Mouse (Mus musculus) adrenal gland, adult (tissue): ENCODE measurements at regions not wholly inside any gene's neighbourhood (a gene's known extent, or its start where the extent isn't known, plus 50 kb on each side); places are given as distances from the start of the nearest gene placed in this dataset.

Experiments
- DNase-seq, 2 experiments: peaks; one replicate each; pipeline ENCODE4 v3.0.0; 2022 to 2023; ENCODE audit warnings: low spot score in 1 of 2; ENCODE audit not compliant: inconsistent age in 2 of 2

DNA sequence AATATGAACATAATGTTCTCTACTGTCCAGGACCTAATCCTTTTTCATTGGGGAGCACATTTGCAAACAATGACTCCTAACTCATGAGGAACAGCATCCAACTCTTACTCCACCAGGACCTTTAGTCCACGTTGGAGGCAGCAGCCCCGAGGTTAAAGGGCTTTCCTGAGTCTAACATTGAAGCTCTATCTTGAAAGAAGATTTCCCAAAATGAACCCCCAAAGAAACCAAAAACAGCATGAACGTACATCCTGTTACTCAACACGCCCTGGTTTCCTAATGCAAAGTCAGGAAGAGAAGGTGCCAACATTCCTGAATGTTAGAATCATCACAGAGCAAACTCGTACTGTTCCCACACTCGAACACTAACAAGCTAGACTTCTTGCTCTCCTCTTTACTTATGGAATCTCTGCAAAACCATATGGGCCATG, 685.5 kb upstream of the A1bg start:
- DNase-seq: peak; percentile 6 to 50

DNA sequence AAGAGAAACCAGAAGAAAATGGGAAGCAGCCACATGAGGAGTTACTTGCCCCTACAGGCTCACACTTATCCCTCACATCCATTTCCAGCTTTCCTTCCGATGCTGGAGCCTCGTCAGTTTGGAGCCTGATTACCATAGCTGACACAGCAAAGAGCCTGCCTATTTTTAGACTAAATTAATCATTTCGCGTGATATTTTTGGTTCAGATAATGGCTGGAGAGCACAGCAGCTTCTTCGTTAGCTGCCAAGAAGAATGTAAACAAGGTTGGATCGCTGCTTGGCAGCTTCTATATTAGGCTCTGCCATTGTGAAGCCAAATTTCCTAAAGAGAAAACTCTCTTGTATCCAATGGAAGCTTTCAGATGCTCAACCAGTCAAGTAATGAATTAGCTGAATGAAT, 676.9 kb upstream of the A1bg start:
- DNase-seq: no peak

DNA sequence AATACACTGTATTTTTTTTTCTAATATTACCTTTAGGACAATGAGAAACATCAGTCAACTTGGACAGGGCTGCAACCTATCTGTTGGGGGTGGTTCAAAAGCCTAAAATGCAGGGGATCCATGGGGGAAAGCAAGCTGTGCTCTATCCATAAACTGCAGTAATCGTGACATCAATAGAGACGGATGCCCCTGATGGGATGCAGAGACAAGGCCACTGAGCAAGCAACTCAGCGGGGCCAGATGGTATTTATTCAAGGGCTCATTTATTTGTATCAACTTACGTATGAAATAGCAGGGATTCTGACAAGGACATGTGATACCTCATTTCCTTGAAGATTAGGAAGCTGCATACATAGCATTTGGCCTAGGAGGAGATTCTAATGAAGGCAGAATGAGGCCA, 673.5 kb upstream of the A1bg start:
- DNase-seq: no peak

DNA sequence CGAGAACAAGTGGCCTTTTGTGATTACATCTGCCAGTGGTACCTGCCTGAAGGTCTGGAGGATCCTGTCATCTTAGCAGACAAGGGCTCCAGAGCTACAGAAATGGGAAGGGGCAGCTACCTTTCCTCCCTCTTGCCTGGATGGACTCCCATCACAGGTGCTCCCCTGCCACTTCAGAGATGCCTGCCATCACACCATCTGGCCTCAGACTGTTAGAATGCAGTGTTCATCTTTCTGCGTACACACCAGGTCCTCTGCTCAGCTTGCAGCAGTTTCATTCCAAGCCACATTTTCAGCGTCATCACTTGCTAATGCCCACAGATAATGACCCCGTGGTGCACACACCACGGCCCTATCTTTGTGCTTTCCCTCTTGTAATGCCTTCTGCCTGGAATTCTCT, 666.1 kb upstream of the A1bg start:
- no peak for DNase-seq

DNA sequence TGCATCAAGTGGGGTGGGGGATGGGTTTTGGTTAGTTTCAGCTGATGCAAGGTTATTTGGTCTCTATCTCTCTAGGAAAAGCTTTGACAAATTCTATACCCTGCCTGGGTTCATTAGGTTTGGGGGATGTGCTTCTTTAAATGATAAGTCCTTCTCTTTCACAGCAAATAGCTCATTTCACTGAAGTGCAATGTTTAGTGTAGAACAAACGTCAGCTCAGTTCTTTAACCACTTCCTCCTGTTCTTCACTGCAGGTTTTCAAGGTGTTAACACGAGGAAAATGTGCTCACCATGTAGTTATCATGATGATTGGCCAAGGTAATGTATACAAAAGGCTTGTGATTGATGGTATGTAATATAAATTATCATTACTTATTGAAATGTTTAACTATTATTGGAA, 659.5 kb upstream of the A1bg start:
- no peak for DNase-seq

DNA sequence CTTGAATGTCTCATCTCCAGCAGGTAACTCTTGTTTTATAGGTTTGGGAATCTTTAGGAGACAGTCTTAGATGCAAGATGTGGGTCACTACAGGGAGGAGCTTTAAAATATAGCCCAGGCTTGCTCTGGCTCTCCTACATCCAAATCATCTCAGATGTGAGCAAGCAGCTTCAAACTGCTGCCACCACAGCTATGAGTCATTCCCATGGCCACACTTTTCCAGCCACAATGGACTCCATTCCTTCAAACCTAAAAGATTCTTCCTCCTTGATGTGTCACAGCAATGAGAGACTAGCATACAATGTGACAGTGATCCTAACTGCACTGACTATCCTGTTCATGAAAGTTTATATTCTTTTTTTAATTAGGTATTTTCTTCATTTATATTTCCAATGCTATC, 640.5 kb upstream of the A1bg start:
- no peak for DNase-seq

DNA sequence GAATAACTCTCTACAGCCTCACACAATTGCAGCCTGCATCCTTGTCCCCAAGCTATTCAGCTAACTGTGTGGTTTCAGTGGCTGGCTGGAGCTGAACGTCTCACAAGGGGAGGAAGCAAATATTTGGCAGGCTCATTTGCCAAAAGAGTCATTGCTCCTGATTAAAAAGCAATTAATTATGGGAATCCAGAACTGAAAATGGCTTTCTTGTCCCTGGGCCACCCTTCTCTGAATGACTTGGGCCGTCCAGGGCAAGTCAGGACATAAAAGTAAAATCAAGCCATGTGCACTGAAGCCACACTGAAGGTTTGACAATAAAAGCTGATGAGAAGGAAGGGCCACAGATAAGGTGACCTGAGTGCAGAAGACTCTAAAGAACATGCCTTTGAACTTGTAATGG, 639.4 kb upstream of the A1bg start:
- DNase-seq: peak in 1 of 2 experiments; percentile 24

DNA sequence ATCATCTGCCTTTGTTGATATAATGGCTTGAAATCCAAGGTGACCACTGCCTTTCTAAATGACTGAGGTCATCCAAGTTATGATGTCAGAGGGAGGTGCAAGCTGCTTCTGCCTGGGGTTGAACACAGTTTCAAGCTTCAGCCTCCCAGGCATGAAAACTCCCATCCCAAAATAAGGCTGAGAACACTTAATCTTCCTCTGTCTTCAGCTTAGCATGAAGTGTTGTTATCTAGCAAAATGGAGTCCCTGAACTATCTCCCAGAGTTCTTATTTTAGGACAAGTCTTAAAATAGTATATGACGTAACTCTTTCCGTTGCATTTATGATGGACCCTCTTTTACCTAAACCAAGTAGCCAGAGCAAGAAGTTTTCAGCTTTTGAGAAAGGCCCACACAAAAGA, 631.1 kb upstream of the A1bg start:
- DNase-seq: no peak

DNA sequence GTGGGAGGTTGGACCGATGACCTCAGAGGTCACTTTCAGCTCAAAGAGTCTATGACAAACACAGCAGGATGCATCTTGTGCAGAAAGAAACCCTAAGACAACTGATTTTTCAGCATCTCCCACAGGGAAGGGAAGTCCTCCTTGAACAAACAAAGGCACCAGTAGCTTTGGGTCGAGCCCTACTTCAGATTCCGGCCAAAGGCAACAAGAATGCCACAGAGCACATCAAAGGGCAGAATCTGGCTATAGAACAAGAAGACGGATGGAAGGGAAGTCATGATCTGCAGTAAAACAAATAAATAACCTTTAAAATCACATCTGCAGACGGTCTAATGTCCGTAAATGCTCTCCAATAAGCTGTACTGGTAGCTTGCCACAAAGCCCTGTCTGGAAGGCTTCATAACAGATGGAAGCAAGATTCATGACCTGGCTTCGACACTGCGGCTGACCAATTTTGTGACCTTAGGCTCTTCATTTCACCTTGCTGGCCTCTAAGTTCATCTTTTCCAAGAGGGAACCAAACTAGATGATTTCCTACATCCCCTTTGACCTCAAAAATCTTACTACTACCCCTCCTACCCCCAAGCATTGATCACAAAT, 630.4 kb upstream of the A1bg start:
- peak; percentile 8 to 56 for DNase-seq

DNA sequence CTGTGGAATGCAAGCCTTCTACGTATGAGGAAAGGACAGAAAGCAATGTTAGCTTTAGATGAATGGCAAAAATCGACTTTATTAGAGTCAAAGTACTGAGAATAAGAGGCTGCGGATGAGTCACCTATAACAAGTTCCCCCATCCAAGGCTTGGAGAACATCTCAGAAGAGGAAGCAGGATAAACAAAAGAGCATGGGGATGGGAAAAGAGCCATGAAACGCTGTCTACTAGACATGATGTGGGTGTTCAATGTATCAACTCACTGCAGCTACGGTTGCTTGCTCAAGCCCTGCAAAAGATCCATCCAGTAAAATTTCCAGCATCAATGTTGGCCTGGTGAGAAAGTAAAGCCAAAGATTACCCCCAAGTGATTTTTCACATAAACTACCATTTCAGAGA, 628.4 kb upstream of the A1bg start:
- no peak for DNase-seq

DNA sequence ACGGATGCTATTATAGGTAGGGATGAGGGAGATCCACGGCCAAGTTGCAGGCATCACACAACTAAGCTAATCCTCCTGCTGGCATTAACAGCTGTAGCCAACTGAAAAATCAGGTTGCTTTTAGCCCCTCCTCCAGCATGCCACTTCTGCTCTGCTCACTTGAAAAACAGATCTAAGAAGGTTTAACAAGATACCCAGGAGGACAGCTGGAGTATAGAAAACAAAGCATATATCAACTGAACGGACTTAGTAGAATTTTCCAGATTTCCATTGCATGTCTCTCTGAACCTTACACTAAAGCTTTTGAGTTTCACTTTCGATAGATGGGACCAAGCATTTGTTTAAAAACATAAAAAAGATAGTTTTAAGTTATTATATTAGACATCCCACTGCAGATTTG, 625.6 kb upstream of the A1bg start:
- DNase-seq: no peak

DNA sequence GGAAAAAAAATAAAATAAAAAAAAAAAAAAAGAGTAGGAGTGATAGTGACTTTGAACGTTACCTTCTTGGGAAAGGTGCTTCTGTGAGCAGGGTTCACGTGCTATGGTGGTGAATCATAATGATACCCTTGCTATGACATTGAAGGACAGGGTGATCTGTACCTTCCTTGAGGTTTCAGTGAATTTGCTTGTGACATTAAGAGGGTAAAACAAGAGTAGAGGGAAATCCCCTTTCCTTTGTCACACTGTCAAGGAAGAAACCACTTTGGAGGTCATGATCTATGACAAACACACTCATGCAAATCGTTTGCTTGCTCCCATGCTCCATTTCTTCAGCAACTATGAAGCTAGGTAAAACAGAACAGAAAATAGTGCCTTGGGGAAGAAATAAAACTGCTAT, 623.8 kb upstream of the A1bg start:
- DNase-seq: no peak

DNA sequence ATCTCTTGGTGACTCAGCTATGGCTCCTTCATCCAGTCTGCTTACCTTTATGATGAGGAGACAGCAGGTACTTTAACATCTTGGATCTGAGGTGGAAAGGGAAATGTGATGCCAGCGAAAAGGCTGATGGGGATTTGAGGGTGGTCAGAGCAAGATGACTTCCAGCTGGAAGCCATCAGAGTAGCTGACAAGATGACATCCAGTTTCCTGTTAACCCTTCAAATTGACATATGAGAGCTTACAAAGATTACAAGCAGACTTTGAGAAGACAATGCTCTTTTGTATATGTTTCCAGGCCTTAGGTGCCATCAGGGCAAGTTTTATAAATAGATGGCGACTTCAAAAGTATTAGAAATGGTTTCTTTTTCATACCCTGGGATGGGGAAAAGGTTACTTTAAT, 621.3 kb upstream of the A1bg start:
- no peak for DNase-seq

DNA sequence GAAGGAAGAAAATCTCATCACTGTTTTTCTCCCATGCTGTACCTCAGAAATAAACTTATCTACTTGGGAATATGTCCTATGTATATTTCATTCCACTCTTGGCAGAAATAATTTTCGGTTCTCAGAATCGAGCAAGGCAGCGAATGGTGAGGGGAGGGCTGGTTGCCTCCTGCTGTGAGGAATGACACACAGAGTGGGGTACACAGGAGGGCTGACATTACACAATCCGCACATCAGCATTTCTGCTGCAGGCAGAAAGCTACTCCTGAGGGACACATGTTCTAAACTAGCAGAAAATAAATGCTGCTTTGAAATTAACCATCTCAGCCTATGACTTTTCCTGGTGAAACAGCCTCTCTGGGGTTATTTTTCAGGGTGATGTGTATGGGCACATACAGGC, 618.8 kb upstream of the A1bg start:
- no peak for DNase-seq

DNA sequence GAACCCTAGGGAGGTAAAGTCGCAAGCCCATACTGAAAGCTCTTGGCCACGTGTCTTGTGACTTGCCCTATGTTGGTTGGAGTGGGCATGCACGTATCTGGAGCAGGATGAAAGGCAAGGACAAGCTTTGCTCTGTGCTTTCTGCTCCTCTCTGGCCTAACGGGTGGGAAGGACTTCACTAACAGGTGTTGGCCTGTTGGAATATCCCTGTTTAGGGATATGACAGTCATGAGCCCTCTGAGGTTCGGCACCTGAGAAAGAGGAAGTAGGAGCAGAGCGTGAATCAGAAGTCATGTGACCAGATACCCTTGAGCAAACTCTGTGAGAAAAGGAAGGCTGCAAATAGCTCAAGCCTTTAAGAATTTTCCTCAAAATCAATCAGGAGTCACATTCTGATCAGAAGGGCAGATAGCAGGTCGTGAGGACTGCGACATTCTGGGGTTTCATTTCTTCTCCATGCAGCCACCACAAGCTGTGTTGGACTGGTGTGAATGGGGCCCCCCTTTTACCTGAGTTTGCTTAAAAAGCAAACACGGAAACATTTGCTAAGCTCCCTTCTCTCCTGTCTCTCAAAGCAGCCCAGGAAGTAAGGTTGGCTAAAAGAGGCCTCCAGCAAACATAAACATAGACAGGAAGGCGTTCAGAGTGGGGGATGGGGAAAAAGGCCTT, 618.1 kb upstream of the A1bg start:
- no peak for DNase-seq

DNA sequence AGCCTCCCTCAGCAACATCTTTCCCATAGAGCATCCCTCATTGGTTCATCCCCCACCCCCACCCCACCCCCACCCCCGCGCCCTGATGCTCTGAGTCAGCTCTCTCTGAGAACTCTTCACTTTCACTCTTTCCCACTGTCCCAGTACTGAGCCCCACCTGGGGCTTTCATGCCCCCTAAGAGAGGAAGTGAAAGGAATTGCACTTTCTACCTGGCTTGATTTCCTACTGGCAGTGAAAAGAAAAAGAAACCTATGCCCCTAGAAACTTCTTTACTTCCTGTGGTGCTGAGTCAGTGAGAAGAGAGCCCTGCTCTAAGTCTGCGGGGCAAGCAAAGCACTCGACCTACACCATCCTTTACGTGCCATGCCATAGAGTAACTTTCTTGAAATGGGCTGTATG, 616.1 kb upstream of the A1bg start:
- DNase-seq: no peak

DNA sequence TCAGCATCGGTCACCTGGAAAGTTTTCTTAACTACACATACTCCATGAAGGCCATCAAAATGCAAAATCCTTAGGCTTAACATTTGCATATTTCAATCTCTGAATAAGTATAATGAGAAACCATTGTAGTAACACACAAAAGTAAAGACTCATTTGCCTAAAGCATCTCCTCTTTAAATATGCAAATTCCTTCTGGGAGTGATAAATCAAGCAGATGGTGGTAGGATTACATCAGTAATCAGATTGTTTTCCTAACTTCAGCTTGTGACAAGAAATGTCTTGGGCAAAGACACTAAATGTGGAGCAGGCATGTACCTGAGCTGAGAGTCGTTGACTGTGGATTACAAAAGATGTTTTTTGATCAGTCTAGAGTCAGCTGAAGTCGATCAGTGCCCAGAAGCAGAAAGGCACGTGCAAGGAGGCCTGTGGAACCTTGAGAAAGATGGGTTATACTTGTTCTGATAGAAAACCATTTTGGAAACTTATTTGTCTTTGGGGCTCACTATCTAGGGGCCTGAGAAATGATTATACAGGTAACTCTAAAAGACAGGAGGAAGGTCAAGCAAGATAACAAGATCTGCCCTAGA, 615.5 kb upstream of the A1bg start:
- no peak for DNase-seq

DNA sequence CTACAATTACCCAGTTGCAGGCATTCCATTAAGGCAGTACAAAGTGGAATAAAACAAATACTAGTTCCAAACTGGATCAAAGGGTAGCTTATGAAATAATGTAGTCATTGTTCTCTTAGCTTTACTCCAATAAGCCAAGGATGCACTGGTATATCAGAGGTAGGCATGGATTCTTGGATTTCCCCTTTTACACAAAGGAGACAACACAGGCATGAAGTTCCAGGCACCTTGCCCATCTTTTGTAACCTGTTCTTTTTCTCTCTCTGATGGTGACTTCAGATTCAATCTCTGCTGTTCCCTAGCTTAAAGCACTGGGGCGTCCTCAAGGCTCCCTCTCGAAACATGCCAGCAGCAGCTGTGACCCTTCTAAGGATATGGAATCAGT, 613.5 kb upstream of the A1bg start:
- DNase-seq: no peak

DNA sequence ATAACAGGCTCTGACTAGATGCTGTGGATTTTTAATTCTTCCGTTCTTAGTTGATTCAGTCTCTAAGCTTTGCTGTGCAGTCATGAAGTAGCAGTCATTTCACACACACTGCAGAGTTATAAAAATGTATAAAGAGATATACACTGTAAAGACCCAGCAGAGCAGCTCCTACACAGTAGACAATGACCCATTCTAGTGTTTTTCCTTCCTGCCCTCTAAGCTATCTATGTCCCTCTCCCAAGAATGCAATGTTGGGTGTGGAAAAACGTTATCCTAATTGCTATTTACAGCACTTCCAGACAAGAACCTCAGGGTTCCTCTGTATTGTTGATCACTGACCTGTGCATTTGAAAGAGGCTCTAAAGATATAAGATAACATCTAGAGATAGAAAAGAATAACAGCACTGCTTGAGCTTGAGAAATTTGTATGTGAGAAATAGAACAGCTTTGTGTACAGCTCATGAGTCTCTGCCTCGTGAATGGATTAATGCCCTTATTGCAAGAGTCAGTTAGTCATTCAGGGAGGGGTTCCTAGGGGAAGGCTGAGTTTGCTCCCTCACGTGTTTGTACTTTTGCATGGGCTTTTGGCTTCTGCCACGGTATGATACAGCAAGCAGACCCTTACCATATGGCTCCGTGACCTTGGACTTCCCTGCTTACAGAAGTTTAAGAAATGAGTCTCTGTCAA, 613.0 kb upstream of the A1bg start:
- no peak for DNase-seq

DNA sequence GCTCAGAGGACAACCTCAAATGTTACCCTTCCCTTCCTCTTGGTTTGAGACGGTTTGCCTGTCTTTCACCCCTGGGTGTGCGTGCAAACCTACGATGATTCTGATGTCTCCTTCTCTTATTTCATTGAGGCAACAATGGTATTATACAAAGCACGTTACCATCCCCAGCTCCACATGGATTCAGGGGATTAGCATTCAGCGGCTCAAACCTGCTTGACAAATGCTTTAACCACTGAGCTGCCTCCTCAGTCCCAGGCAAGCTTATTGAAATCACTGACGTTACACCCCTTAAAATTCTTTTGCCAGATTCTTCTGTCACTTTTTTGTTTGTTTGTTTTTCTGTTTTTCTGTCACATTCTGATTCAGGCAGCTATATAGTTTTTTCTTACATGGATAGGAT, 612.4 kb upstream of the A1bg start:
- DNase-seq: no peak

DNA sequence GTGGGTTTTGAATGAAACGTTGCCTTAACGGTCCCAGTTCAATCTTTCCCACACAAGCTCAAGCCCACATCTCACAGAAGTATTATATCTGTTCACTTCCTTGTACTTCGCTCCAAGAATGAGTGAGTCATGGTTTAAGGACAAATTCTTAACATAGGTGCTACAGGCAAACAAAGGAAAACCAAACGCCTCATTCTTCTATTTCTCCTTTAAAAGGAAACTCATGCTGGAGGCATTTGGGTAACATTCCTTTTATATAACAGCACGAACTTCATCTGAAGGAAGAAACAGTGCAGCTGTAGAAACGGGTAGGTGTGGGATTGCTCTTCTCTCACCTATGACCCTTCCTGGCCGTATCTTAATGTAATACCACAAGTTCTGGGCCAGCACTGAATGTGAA, 610.0 kb upstream of the A1bg start:
- DNase-seq: no peak

DNA sequence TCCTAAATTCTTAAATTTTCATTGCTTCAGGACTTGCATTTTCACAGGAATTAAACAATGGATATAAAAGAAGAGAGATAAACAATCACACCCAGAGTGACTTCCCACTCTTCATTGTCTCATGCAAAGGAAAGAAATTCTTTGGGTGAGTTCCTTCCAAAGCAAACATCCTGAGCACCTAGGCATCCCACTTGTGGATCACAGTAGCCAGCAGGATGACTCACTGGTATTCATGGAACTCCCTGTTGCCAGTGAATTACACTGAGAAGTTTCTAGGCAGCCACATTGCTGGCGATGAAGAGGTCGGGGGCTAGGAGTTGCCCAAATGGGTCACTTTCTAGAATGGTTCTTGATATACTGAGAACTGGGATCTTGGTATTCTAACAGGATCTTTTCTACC, 609.2 kb upstream of the A1bg start:
- no peak for DNase-seq
